Mouse (Mus musculus): ENCODE measurements around the gene Troap.

Gene Troap

GRCm38 (mm10) chr15:99113396-99113975 lies 39.1 kb downstream of the Troap start:
- WGBS = 12% methylated on average over 9 of the region's 9 CpGs

- WGBS = 61% methylated on average over 14 of the region's 14 CpGs
Observed at GRCm38 (mm10) chr15:99114312-99115064, 40.1 kb downstream of the Troap start.

- 93% methylated on average over 7 of the region's 7 CpGs for WGBS
Observed at GRCm38 (mm10) chr15:99115065-99115423, 40.7 kb downstream of the Troap start.

- 68% methylated on average over 11 of the region's 11 CpGs for WGBS
Observed at GRCm38 (mm10) chr15:99116539-99116938, 42.2 kb downstream of the Troap start.

- WGBS = 32% methylated on average over 11 of the region's 11 CpGs
Observed at GRCm38 (mm10) chr15:99120814-99121213, 46.4 kb downstream of the Troap start.

- WGBS = 86% methylated on average over 2 of the region's 2 CpGs
Observed at GRCm38 (mm10) chr15:99122642-99123041, 48.3 kb downstream of the Troap start.

GRCm38 (mm10) chr15:99125711-99126080 lies 51.3 kb downstream of the Troap start, which contains the start of gene Spats2:
Gene Spats2, plus strand, starts transcription at chr15:99125916.
- WGBS = 3% methylated on average over 12 of the region's 12 CpGs

GRCm38 (mm10) chr15:99126081-99126815 lies 51.9 kb downstream of the Troap start:
- WGBS = under 1% methylated on average over 115 of the region's 115 CpGs

GRCm38 (mm10) chr15:99126816-99127365 lies 52.5 kb downstream of the Troap start:
- 2% methylated on average over 34 of the region's 35 CpGs for WGBS

GRCm38 (mm10) chr15:99127851-99128522 lies 53.6 kb downstream of the Troap start:
- WGBS = 67% methylated on average over 6 of the region's 6 CpGs

GRCm38 (mm10) chr15:99129441-99129840 lies 55.1 kb downstream of the Troap start:
- WGBS = 81% methylated on average over 11 of the region's 11 CpGs

GRCm38 (mm10) chr15:99129956-99130910 lies 55.9 kb downstream of the Troap start:
- WGBS = 77% methylated on average over 22 of the region's 22 CpGs

Measured in cerebral cortex, adult 2 months (tissue).